Mouse (Mus musculus): ENCODE results near the gene Gm14443. TPM values are rescaled to one million over a fixed set of nuclear protein-coding genes. Genes with fewer than 3 reads are reported as not detected.
"Not testable (repeated sequence)": the region's sequence is repeated elsewhere in the genome, so short reads cannot be mapped to it uniquely, and the experiment has no call there.

Gene Gm14443
- 1 to 10 TPM in 1 of 2 experiments, under 1 TPM in 1; 0.59 to 1.0 TPM for total RNA-seq (2021)
- long read RNA-seq, experiment 1 = 0 reads
- long read RNA-seq, experiment 2 = 0 reads

- DNase-seq; H3K4me3 ChIP-seq; H3K27ac ChIP-seq; intact Hi-C loops (cut with DNase I): not testable (repeated sequence)
These were observed at the start of gene Gm14443 for GRCm38 (mm10) chr2:175175401-175176180. Gene Gm14443 (minus strand): TSS chr2:175175871.

- H3K27ac ChIP-seq; intact Hi-C loops (cut with DNase I); DNase-seq; H3K4me3 ChIP-seq: not testable (repeated sequence)
These were observed 31.1 kb upstream of the Gm14443 start, which contains the start of gene Gm14391 for GRCm38 (mm10) chr2:175206732-175207131. Gene Gm14391 (minus strand): TSS chr2:175206917.

GRCm38 (mm10) chr2:175179008-175179407 is 3.3 kb upstream of the Gm14443 start:
- DNase-seq; H3K27ac ChIP-seq; H3K4me3 ChIP-seq; intact Hi-C loops (cut with DNase I): not testable (repeated sequence)

GRCm38 (mm10) chr2:175176312-175176711 is 641 bp upstream of the Gm14443 start:
- intact Hi-C loops (cut with DNase I) = no loop called here
- Histone ChIP-seq H3K4me3 (no peak overlapping the region), H3K27ac (no peak overlapping the region)
- DNase-seq = no peak
- no peak for TF ChIP-seq CTCF (IDR thresholded peaks at IDR 0.05)

- H3K4me3 ChIP-seq; DNase-seq; intact Hi-C loops (cut with DNase I); H3K27ac ChIP-seq: not testable (repeated sequence)
These were observed 1.6 kb downstream of the Gm14443 start for GRCm38 (mm10) chr2:175174058-175174457.

- H3K4me3 ChIP-seq; H3K27ac ChIP-seq; DNase-seq; intact Hi-C loops (cut with DNase I): not testable (repeated sequence)
These were observed 2.6 kb downstream of the Gm14443 start for GRCm38 (mm10) chr2:175172906-175173595.

- Histone ChIP-seq H3K27ac (no peak overlapping the region), H3K4me3 (no peak overlapping the region)
- DNase-seq = no peak
- TF ChIP-seq CTCF (IDR thresholded peaks at IDR 0.05) = no peak
- intact Hi-C loops (cut with DNase I) = no loop called here
These were observed 3.5 kb downstream of the Gm14443 start for GRCm38 (mm10) chr2:175172123-175172522.

- intact Hi-C loops (cut with DNase I); DNase-seq; H3K4me3 ChIP-seq; H3K27ac ChIP-seq: not testable (repeated sequence)
These were observed 8.8 kb downstream of the Gm14443 start for GRCm38 (mm10) chr2:175166870-175167269.

- H3K4me3 ChIP-seq, H3K27ac ChIP-seq: not testable (repeated sequence)
These were observed 10.6 kb downstream of the Gm14443 start for GRCm38 (mm10) chr2:175165110-175165509.

GRCm38 (mm10) chr2:175161438-175161837 is 14.2 kb downstream of the Gm14443 start:
- DNase-seq; intact Hi-C loops (cut with DNase I): not testable (repeated sequence)

More at GRCm38 (mm10) chr2:175165110-175165509, 10.6 kb downstream of the Gm14443 start:
- intact Hi-C loops (cut with DNase I); DNase-seq: not testable (repeated sequence)

GRCm38 (mm10) chr2:175158642-175159041 is 17.0 kb downstream of the Gm14443 start:
- intact Hi-C loops (cut with DNase I) = no loop called here
- Histone ChIP-seq H3K4me3 (no peak overlapping the region), H3K27ac (no peak overlapping the region)
- no peak for DNase-seq
- TF ChIP-seq CTCF (IDR thresholded peaks at IDR 0.05) = no peak

More at GRCm38 (mm10) chr2:175161438-175161837, 14.2 kb downstream of the Gm14443 start:
- not testable (repeated sequence) for H3K27ac ChIP-seq, H3K4me3 ChIP-seq

- Histone ChIP-seq H3K4me3 (no peak overlapping the region), H3K27ac (no peak overlapping the region)
- TF ChIP-seq CTCF (IDR thresholded peaks at IDR 0.05) = no peak
- intact Hi-C loops (cut with DNase I) = no loop called here
- no peak for DNase-seq
These were observed 19.0 kb downstream of the Gm14443 start for GRCm38 (mm10) chr2:175156696-175157095.

GRCm38 (mm10) chr2:175141993-175142295 is 33.7 kb downstream of the Gm14443 start, which contains the start of gene Gm14399:
Gene Gm14399 (minus strand): TSS chr2:175142012.
- Histone ChIP-seq H3K27ac (peak within 1 kb of the TSS; percentile 78), H3K4me3 (peak within 1 kb of the TSS; percentile 79)
- intact Hi-C loops (cut with DNase I); DNase-seq: not testable (repeated sequence)

GRCm38 (mm10) chr2:175141118-175141992 is 34.3 kb downstream of the Gm14443 start:
- intact Hi-C loops (cut with DNase I) = not testable (repeated sequence)
- peak; percentile 33 for DNase-seq
- Histone ChIP-seq H3K27ac (peak overlapping the region; percentile 78), H3K4me3 (peak overlapping the region; percentile 79)

- intact Hi-C loops (cut with DNase I); DNase-seq; H3K4me3 ChIP-seq; H3K27ac ChIP-seq: not testable (repeated sequence)
These were observed 35.0 kb downstream of the Gm14443 start for GRCm38 (mm10) chr2:175140624-175141023.
